Mouse (Mus musculus) MEL-GATA-1-ER (cell line): ENCODE results near the gene Clptm1.
A peak's percentile ranks its signal among the peaks of the same experiment; 100 is the strongest.
"Not testable (repeated sequence)": the region's sequence is repeated elsewhere in the genome, so short reads cannot be mapped to it uniquely, and the experiment has no call there.

Source experiments
- DNase-seq: peaks from one replicate; pipeline ENCODE4 v3.0.0-alpha.2; 2012; ENCODE audit warnings: low read depth; ENCODE audit errors: extremely low read depth

The Clptm1 gene

GRCm38 (mm10) chr7:19691873-19692865 lies 27.3 kb upstream of the Clptm1 start, which contains the start of gene Apoc1:
Apoc1 (minus strand) TSS chr7:19692660.
- no peak for DNase-seq

GRCm38 (mm10) chr7:19691434-19691833 lies 26.6 kb upstream of the Clptm1 start:
- DNase-seq = no peak

GRCm38 (mm10) chr7:19690845-19691244 lies 26.0 kb upstream of the Clptm1 start:
- DNase-seq = no peak

- DNase-seq = no peak
Observed at GRCm38 (mm10) chr7:19688611-19689010, 23.8 kb upstream of the Clptm1 start.

- DNase-seq = no peak
Observed at GRCm38 (mm10) chr7:19688101-19688500, 23.3 kb upstream of the Clptm1 start.

GRCm38 (mm10) chr7:19686927-19687583 lies 22.2 kb upstream of the Clptm1 start:
- DNase-seq = not testable (repeated sequence)

- DNase-seq = no peak
Observed at GRCm38 (mm10) chr7:19686521-19686920, 21.7 kb upstream of the Clptm1 start.

- no peak for DNase-seq
Observed at GRCm38 (mm10) chr7:19685374-19685773, 20.5 kb upstream of the Clptm1 start.

GRCm38 (mm10) chr7:19683771-19684201 lies 19.0 kb upstream of the Clptm1 start:
- no peak for DNase-seq

GRCm38 (mm10) chr7:19682979-19683378 lies 18.1 kb upstream of the Clptm1 start:
- DNase-seq = no peak

- DNase-seq = no peak
Observed at GRCm38 (mm10) chr7:19681202-19681694, 16.4 kb upstream of the Clptm1 start, which contains the start of the genes Gm44805 and Apoc4. Gm44805 (minus strand) TSS chr7:19681423. Apoc4 (minus strand) TSS chr7:19681479.

GRCm38 (mm10) chr7:19680702-19681101 lies 15.9 kb upstream of the Clptm1 start:
- DNase-seq = no peak

- no peak for DNase-seq
Observed at GRCm38 (mm10) chr7:19678901-19679300, 14.1 kb upstream of the Clptm1 start.

- no peak for DNase-seq
Observed at GRCm38 (mm10) chr7:19677872-19678271, 13.0 kb upstream of the Clptm1 start, which contains the start of gene Apoc2. Apoc2 (minus strand) TSS chr7:19677941.

- DNase-seq = no peak
Observed at GRCm38 (mm10) chr7:19676662-19677061, 11.8 kb upstream of the Clptm1 start.

- no peak for DNase-seq
Observed at GRCm38 (mm10) chr7:19675824-19676223, 11.0 kb upstream of the Clptm1 start.

GRCm38 (mm10) chr7:19673083-19673699 lies 8.4 kb upstream of the Clptm1 start:
- no peak for DNase-seq

- no peak for DNase-seq
Observed at GRCm38 (mm10) chr7:19671511-19671910, 6.7 kb upstream of the Clptm1 start.

- peak; percentile 92 for DNase-seq
Observed at GRCm38 (mm10) chr7:19668947-19669721, 4.3 kb upstream of the Clptm1 start.

- DNase-seq = no peak
Observed at GRCm38 (mm10) chr7:19667434-19667833, 2.6 kb upstream of the Clptm1 start.

GRCm38 (mm10) chr7:19666750-19667149 lies 1.9 kb upstream of the Clptm1 start:
- peak; percentile 46 for DNase-seq
